ENCODE assay signal across 8 mouse cellular contexts in genomic region chr4:132211953-132212734, GRCm38 (mm10). TPM values are rescaled to one million over a fixed set of nuclear protein-coding genes. Genes with fewer than 3 reads are reported as not detected.
A peak's percentile ranks its signal among the peaks of the same experiment; 100 is the strongest.
DNase-seq lines count a peak whose midpoint lies in the region; ATAC-seq lines count a peak whose summit lies in the region.

Ythdf2 (minus strand) TSS chr4:132212303.

- DNase-seq in adipocyte (ENCODE audit: low spot score) = peak; percentile 94
- DNase-seq in embryo, embryonic 10 days (ENCODE audit: low spot score) = peak; percentile 97
- DNase-seq in gastrocnemius, postnatal 14 days = peak; percentile 99
- peak; percentile 95 to 99 for DNase-seq in left cerebral cortex, postnatal 10 days (ENCODE audit: extremely low spot score in 1 of 2, low spot score in 2 of 2)
- peak; percentile 96 for DNase-seq in right cerebral cortex, postnatal 25 days
- peak; percentile 97 to 98 for DNase-seq in urinary bladder, postnatal 4 days (ENCODE audit: low spot score in 2 of 2)

- intact Hi-C loops in gastrocnemius, postnatal 14 days (cut with DNase I; ENCODE audit: low total_unique reads) = no loop called here
- intact Hi-C loops in left cerebral cortex, postnatal 10 days (cut with DNase I) = loop anchor here (5.0 kb wide), 1 partner anchor 50 kb away; the partner anchor contains the start of gene Gmeb1

- ATAC-seq in inflammation-experienced regulatory T-cells, adult 6 months = peak; percentile 96
- peak; percentile 67 for ATAC-seq in megakaryocyte-erythroid progenitor cell, adult 5-6 weeks (replicated peaks; ENCODE audit: low FRiP score, low TSS enrichment, poor library complexity, severe bottlenecking)

RNA-seq across cellular contexts. Expression of gene Ythdf2, which starts in this region (rescaled TPM):
- 10 to 100 TPM; 29.5 to 33.7 TPM for total RNA-seq in gastrocnemius, postnatal 14 days (2021)
- polyA plus RNA-seq in inflammation-experienced regulatory T-cells, adult 6 months (2017; shearing (Covaris generic)) = 100 to 1,000 TPM in 2 of 3 experiments, 10 to 100 TPM in 1; 77.8 to 124 (median 122) TPM
- 10 to 100 TPM; 47.4 to 49.4 TPM for total RNA-seq in left cerebral cortex, postnatal 10 days (2021)
- 54.6 and 67.9 TPM in 2 replicates for total RNA-seq in megakaryocyte-erythroid progenitor cell, adult 5-6 weeks (2014; fragmentation: Nextera tagmentation)
- total RNA-seq in megakaryocyte-erythroid progenitor cell, adult 5-6 weeks (2017) = 61.7 and 65.6 TPM in 2 replicates

Comparison
In these comparisons a context has a peak if more than half of its experiments do, and no peak if none do; other contexts are left out.
1. Peak in every context shown above with its lines: DNase-seq and ATAC-seq.